In the genomic region with DNA sequence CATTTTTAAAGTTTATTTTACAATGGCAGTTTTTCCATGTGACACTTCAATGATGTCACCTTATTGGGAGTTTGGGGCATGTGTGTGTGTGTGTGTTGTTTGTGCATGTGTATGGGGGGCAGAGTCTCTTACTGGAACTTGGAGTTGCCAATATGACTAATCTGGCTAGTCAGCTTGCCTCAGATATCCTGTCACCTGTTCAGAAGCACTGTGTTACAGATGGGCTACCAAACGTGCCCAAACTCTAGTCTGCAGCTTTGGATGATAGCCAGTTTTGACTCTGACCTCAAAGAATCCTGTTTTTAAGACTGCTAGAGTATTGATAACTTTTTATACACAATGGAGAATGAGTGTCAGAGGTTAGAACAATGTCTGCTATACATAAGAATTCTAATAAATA, we compare ENCODE assay signal across 24 mouse cellular contexts.
DNase-seq lines count a peak whose midpoint lies in the region; ATAC-seq lines count a peak whose summit lies in the region.
"Had no signal": no experiment of that assay in that cellular context is flagged by ENCODE, and none has a peak within 500 bp of the region (broad histone marks: within the 10 kb centered on the region; RNA-seq: fewer than 3 reads in every experiment).

No protein-coding gene starts in this region.

- ATAC-seq in forebrain, embryonic 16.5 days = 0 out of 2 replicates have a peak, but pooled peaks have one; percentile 31
- ATAC-seq in forebrain, embryonic 15.5 days (replicated peaks) = no peak
- ATAC-seq in CD4-positive, CD25-positive, alpha-beta regulatory T cell, adult 4 months = peak; percentile 49
- peak; percentile 79 for ATAC-seq in megakaryocyte-erythroid progenitor cell, adult 5-6 weeks (replicated peaks; ENCODE audit: low FRiP score, low TSS enrichment, poor library complexity, severe bottlenecking)
- ATAC-seq: intestine, postnatal 0 days had no signal

- peak; percentile 62 for DNase-seq in cerebellum, adult 9-11 months
- DNase-seq in urinary bladder, postnatal 4 days (ENCODE audit: low spot score in 2 of 2) = no peak
- no peak for DNase-seq in retina, embryonic 14.5 days (ENCODE audit: low spot score)
- DNase-seq: adrenal gland, adult 2 months; gastrocnemius, postnatal 36 days; heart, postnatal 10 days; lung, postnatal 10 days; thymus, postnatal 14 days had no signal

- peaks cover 8% of the 10 kb centered on the region; the same call in 1 of the 2 replicates for H3K4me1 ChIP-seq in forebrain, embryonic 16.5 days (replicated peaks; ENCODE audit: control insufficient read depth, insufficient read depth, low read length)
- H3K4me1 ChIP-seq in forebrain, embryonic 15.5 days = 0 out of 2 replicates have a peak, but pooled peaks cover 9% of the 10 kb centered on the region

- peaks cover 7% of the 10 kb centered on the region; the same call in 1 of the 2 replicates for H3K36me3 ChIP-seq in forebrain, embryonic 16.5 days (ENCODE audit: control insufficient read depth, insufficient read depth)
- no peaks in the 10 kb centered on the region for H3K36me3 ChIP-seq in forebrain, embryonic 15.5 days

- no peak overlapping the region for H3K4me2 ChIP-seq in forebrain, embryonic 16.5 days (ENCODE audit: low read length)
- no peak overlapping the region for H3K4me2 ChIP-seq in forebrain, embryonic 15.5 days (replicated peaks)
- H3K4me2 ChIP-seq: embryonic facial prominence, embryonic 12.5 days; hindbrain, embryonic 13.5 days; limb, embryonic 13.5 days; liver, embryonic 15.5 days; neural tube, embryonic 12.5 days had no signal

- H3K9me3 ChIP-seq in forebrain, embryonic 16.5 days (ENCODE audit: control insufficient read depth, low read length) = no peaks in the 10 kb centered on the region
- no peaks in the 10 kb centered on the region for H3K9me3 ChIP-seq in forebrain, embryonic 15.5 days
- H3K9me3 ChIP-seq: embryonic facial prominence, embryonic 12.5 days; G1E; heart, embryonic 10.5 days; hindbrain, embryonic 13.5 days; limb, embryonic 13.5 days; liver, embryonic 15.5 days; megakaryocyte, embryonic 14.5 days; neural tube, embryonic 12.5 days had no signal

- H3K9ac ChIP-seq in forebrain, embryonic 16.5 days (replicated peaks; ENCODE audit: low read depth, low read length) = no peak overlapping the region
- no peak overlapping the region for H3K9ac ChIP-seq in forebrain, embryonic 15.5 days (replicated peaks)
- H3K9ac ChIP-seq: embryonic facial prominence, embryonic 12.5 days; hindbrain, embryonic 13.5 days; limb, embryonic 13.5 days; liver, embryonic 15.5 days; neural tube, embryonic 12.5 days had no signal

- H3K27me3 ChIP-seq in forebrain, embryonic 16.5 days (replicated peaks; ENCODE audit: control insufficient read depth, insufficient read depth, low read length) = no peaks in the 10 kb centered on the region
- H3K27me3 ChIP-seq in forebrain, embryonic 15.5 days = no peaks in the 10 kb centered on the region
- H3K27me3 ChIP-seq: embryonic facial prominence, embryonic 12.5 days; hindbrain, embryonic 13.5 days; limb, embryonic 13.5 days; liver, embryonic 15.5 days; megakaryocyte, embryonic 14.5 days; neural tube, embryonic 12.5 days had no signal

- WGBS in forebrain, embryonic 16.5 days = 33% methylated on average over 1 of the region's 1 CpGs
- 37% methylated on average over 1 of the region's 1 CpGs for WGBS in forebrain, embryonic 15.5 days

- H3K4me3 ChIP-seq in forebrain, embryonic 16.5 days (replicated peaks; ENCODE audit: low read length) = no peak overlapping the region
- H3K4me3 ChIP-seq in forebrain, embryonic 15.5 days = no peak overlapping the region
- H3K4me3 ChIP-seq: embryonic facial prominence, embryonic 12.5 days; heart, embryonic 10.5 days; hindbrain, embryonic 13.5 days; left cerebral cortex, adult 2 months; limb, embryonic 13.5 days; liver, embryonic 15.5 days; megakaryocyte, embryonic 14.5 days; neural tube, embryonic 12.5 days had no signal

- H3K27ac ChIP-seq in forebrain, embryonic 16.5 days (ENCODE audit: low read length) = no peak overlapping the region
- H3K27ac ChIP-seq in forebrain, embryonic 15.5 days (replicated peaks) = no peak overlapping the region
- H3K27ac ChIP-seq: embryonic facial prominence, embryonic 12.5 days; heart, embryonic 10.5 days; hindbrain, embryonic 13.5 days; kidney, postnatal 0 days; left cerebral cortex, adult 2 months; limb, embryonic 13.5 days; liver, embryonic 15.5 days; neural tube, embryonic 12.5 days; stomach, postnatal 0 days had no signal
